Mouse (Mus musculus) lung, embryonic 16.5 days (tissue): Measurements from ENCODE around the gene Hist1h3e. TPM values are rescaled to one million over a fixed set of nuclear protein-coding genes. Genes with fewer than 3 reads are reported as not detected.
A peak's percentile ranks its signal among the peaks of the same experiment; 100 is the strongest.
"Not testable (repeated sequence)": the region's sequence is repeated elsewhere in the genome, so short reads cannot be mapped to it uniquely, and the experiment has no call there.

Source experiments
- ATAC-seq: fragments of 200-750 bp; cut with Nextera tagmentation; 2 replicates; pipeline ENCODE4 v1.8.0; 2017; ENCODE audit warnings: low read depth, mild to moderate bottlenecking, moderate library complexity
- H3K27ac ChIP-seq: fragments of 300-500 bp; sonication (generic); 2 replicates; pipeline ENCODE4 v1.5.1; 2014; ENCODE audit warnings: mild to moderate bottlenecking, control low read depth, low read length
- H3K27me3 ChIP-seq: fragments of 300-500 bp; sonication (generic); 2 replicates; pipeline ENCODE4 v1.6.1; 2014; ENCODE audit warnings: low read depth, low read length, mixed read lengths; ENCODE audit not compliant: control insufficient read depth, insufficient read depth
- H3K36me3 ChIP-seq: fragments of 300-500 bp; sonication (generic); 2 replicates; pipeline ENCODE4 v1.6.1; 2014; ENCODE audit warnings: low read length; ENCODE audit not compliant: control insufficient read depth, insufficient read depth
- H3K4me1 ChIP-seq: fragments of 300-500 bp; sonication (generic); replicated peaks from 2 replicates; pipeline ENCODE4 v1.6.1; 2014; ENCODE audit warnings: low read length, mixed read lengths; ENCODE audit not compliant: control insufficient read depth, insufficient read depth
- H3K4me2 ChIP-seq: fragments of 300-500 bp; sonication (generic); 2 replicates; pipeline ENCODE4 v1.6.1; 2014; ENCODE audit warnings: low read depth, low read length, control low read depth
- H3K4me3 ChIP-seq: fragments of 300-500 bp; sonication (generic); 2 replicates; pipeline ENCODE4 v1.5.1; 2014; ENCODE audit warnings: mild to moderate bottlenecking, low read length, control low read depth
- H3K9ac ChIP-seq: fragments of 300-500 bp; sonication (generic); 2 replicates; pipeline ENCODE4 v1.6.1; 2014; ENCODE audit warnings: low read length, control low read depth
- H3K9me3 ChIP-seq: fragments of 300-500 bp; sonication (generic); 2 replicates; pipeline ENCODE4 v1.6.1; 2016; ENCODE audit warnings: low read length; ENCODE audit not compliant: control insufficient read depth
- whole genome bisulfite sequencing: fragments of 180-500 bp; shearing (Covaris S2); extraction: QIAGEN DNeasy Blood & Tissue Kit; methylation state at CpG from one replicate; pipeline ENCODE4 v1.1.7; 2014; 5-methylcytosine and 5-hydroxymethylcytosine counted together
- polyA plus RNA-seq: library from polyadenylated mRNA; unstranded; fragments of >200 nt; fragmentation: Nextera tagmentation; extraction: Ambion mirVana; gene quantifications from 2 replicates; pipeline ENCODE4 v1.2.1, GENCODE M21; 2015

The Hist1h3e gene
- polyA plus RNA-seq, 1 experiment from 2014 or later: 7.8 TPM

DNA sequence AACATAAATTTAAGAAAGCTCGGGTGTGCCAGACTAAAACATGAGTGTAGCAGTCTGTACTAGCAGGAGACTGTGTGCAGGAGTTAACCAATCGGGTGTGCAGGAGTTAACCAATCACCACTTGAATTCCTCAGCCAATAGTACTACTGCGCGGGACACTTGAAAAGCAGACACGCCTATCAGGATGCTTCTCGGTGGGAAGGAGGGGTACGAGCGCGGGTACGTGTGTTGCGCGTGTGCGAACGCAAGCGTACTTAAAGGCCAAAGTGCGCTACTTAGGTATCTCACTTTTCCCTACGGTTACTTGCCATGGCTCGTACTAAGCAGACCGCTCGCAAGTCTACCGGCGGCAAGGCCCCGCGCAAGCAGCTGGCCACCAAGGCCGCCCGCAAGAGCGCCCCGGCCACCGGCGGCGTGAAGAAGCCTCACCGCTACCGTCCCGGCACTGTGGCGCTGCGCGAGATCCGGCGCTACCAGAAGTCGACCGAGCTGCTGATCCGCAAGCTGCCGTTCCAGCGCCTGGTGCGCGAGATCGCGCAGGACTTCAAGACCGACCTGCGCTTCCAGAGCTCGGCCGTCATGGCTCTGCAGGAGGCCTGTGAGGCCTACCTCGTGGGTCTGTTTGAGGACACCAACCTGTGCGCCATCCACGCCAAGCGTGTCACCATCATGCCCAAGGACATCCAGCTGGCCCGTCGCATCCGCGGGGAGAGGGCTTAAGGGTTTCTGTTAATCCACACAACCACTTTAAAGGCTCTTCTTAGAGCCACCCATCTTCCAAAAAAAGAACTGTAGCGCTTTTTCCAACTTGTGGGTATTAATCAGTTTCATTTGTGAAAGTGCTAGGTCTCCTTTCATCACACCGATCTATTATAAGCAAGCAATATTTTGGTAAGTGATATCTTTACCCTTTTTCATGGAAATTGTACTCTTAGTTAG lies 26.8 kb downstream of the Hist1h3e start, which contains the start of gene Hist1h3g:
TSS of gene Hist1h3g (plus strand) at position 286 of the 939 bp plus-strand sequence.
- peak within 1 kb of the TSS; percentile 69 for H3K9ac ChIP-seq
- peak; percentile 87 for ATAC-seq

DNA sequence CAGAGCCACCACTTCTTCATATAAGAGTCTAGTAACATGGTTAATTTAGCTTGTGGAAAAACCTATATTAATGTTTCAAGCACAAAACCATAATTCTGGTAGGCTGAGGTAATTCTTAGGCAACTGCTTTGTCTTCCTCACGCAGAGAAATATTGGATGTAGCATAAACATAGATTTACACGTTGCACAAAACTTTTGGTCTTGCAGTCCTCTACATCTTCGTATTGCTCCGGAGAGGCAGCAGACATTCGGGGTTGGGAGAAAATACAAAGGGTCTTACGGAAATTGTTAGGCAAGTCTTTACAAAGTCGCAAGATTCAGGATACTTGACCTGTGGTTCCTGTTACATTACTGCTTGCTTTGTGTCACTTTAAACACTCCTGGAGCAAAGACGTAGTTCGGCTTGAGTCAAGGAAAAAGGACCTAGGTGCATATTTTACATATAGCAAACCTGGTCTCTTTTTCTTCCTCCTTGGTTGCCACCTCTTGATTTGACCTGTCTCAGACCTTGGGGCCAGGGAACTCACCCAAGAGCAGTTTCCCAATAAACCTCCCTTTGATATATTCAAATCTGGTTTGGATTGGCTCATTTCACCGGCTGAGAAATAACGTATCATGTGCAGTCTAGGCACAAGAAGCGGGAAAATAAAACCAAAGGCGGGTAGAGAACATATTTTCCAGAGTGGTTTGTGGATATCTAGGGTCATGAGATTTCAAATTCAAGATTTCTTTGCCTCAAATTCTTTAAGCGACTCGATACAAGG lies 27.6 kb downstream of the Hist1h3e start:
- WGBS: under 1% methylated on average over 15 of the region's 15 CpGs
- Histone ChIP-seq H3K27me3 (no peaks in the 10 kb centered on the region), H3K4me3 (peak overlapping the region; percentile 52), H3K9ac (peak overlapping the region; percentile 69), H3K9me3 (no peaks in the 10 kb centered on the region), H3K4me2 (peak overlapping the region; percentile 58), H3K4me1 (peaks cover 19% of the 10 kb centered on the region), H3K27ac (peak overlapping the region; percentile 97), H3K36me3 (no peaks in the 10 kb centered on the region)
- ATAC-seq: no peak

More for the DNA sequence above, 26.8 kb downstream of the Hist1h3e start, which contains the start of gene Hist1h3g:
- Histone ChIP-seq H3K27ac (peak within 1 kb of the TSS; percentile 97), H3K4me3 (peak within 1 kb of the TSS; percentile 52), H3K4me1 (peaks cover 19% of the 10 kb centered on the region), H3K4me2 (peak within 1 kb of the TSS; percentile 69)
- H3K27me3 ChIP-seq, H3K36me3 ChIP-seq, H3K9me3 ChIP-seq: not testable (repeated sequence)
- 0% methylated on average over 43 of the region's 62 CpGs for WGBS

DNA sequence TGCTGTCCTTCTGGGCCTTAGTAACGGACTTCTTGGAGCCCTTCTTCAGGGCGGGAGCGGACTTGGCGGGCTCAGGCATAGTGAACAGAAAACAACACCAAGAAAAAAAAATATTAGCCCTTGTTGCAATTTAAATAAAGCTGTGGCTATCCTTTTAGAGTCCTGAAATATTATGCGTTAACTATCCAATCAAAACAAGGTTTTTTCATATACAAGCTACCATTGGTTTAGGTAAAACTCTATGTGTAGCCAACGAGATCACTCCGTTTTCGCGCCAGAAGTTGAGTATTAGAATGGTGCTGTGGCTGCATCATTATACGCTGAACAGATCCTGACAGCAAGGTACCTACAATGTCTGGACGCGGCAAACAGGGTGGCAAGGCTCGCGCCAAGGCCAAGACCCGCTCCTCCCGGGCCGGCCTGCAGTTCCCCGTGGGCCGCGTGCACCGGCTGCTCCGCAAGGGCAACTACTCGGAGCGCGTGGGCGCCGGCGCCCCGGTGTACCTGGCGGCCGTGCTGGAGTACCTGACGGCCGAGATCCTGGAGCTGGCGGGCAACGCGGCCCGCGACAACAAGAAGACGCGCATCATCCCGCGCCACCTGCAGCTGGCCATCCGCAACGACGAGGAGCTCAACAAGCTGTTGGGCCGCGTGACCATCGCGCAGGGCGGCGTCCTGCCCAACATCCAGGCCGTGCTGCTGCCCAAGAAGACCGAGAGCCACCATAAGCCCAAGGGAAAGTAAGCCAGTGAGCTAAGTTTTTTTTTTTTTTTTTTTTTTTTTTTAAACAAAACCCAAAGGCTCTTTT lies 28.4 kb downstream of the Hist1h3e start, which contains the start of gene Hist1h2af:
TSS of gene Hist1h2af (plus strand) at position 347 of the 808 bp plus-strand sequence.
- WGBS: 0% methylated on average over 22 of the region's 53 CpGs
- Histone ChIP-seq H3K4me2 (peak within 1 kb of the TSS; percentile 58), H3K27ac (peak within 1 kb of the TSS; percentile 97), H3K9ac (peak within 1 kb of the TSS; percentile 73), H3K4me1 (peaks cover 23% of the 10 kb centered on the region), H3K4me3 (peak within 1 kb of the TSS; percentile 52)
- peak; percentile 51 for ATAC-seq
- not testable (repeated sequence) for H3K9me3 ChIP-seq, H3K27me3 ChIP-seq, H3K36me3 ChIP-seq

DNA sequence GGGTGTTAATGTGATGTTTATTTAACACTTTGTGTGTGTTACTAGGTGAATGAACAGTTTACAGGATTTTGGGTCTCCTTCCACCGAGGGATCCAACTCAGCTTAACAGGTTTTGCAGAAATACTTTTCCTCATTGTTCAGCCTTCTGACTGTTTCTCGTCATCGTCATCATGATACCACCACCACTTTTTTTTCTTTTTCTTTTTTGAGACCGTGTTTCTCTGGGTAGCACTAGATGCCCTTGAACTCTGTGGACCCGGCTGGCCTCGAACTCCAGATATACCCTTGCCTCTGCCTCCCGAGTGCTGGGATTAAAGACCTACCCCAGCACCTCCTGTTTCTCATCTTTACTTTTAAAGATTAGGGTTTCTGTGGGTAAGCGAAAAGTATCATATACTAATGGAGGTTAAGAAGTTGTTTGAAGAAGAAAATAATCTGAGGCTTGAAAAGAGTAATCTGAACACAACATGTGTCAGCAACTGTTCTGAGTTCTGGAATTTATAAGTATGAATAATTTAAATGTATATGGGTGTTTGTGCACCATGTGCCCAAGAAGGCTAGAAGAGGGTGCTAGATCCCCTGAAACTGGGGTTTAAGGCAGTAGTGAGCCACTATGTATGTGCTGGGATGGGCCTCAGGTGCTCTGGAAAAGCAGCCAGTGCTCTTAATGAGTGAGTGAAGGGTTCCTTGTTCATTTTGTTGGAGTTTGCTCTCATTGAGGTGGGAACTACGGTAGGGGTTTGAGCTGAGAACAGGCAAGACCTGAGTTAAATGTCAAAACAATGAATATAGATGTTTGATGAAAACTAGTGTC lies 29.7 kb downstream of the Hist1h3e start:
- H3K4me1 ChIP-seq: peaks cover 24% of the 10 kb centered on the region
- no peaks in the 10 kb centered on the region for H3K9me3 ChIP-seq
- peak overlapping the region; percentile 73 for H3K9ac ChIP-seq
- H3K36me3 ChIP-seq: no peaks in the 10 kb centered on the region
- H3K4me3 ChIP-seq: peak overlapping the region; percentile 52
- WGBS: 16% methylated on average over 9 of the region's 9 CpGs
- H3K4me2 ChIP-seq: peak overlapping the region; percentile 58
- peak overlapping the region; percentile 97 for H3K27ac ChIP-seq
- H3K27me3 ChIP-seq: no peaks in the 10 kb centered on the region
- ATAC-seq: no peak

DNA sequence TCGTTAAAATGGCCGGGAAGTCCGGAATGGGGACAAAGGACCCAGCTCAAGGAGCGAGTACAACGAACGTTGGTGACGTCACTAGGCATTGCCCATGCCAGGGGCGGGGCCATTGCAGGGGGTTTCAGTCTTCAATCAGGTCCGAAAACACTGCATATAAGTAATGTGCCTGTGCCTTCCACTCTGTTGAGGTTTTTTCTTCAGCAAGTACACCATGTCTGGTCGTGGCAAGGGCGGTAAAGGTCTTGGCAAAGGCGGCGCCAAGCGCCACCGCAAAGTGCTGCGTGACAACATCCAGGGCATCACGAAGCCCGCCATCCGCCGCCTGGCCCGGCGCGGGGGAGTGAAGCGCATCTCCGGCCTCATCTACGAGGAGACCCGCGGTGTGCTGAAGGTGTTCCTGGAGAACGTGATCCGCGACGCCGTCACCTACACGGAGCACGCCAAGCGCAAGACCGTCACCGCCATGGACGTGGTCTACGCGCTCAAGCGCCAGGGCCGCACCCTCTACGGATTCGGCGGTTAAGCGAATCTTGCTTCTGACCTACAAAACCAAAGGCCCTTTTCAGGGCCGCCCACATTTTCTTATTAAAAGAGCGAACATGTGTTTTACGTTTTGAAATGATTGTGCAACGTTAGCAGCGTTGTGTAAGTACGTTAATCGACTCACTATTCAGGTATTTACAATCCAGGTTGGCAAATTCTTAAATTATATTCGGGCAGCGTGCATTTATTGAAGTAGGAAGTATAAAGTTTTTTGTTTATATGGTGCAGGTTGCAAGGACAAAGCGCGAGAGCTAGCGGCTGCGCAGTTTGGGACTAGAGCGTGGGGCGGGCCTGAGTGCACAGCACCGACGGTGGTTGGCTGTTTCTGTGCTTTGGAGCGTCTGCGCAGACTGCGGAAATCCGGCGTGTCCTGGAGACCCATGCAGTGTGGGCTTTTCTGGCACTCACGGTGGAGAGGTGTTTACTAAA lies 31.0 kb downstream of the Hist1h3e start, which contains the start of gene Hist1h4h:
TSS of gene Hist1h4h (plus strand) at position 150 of the 975 bp plus-strand sequence.
- peak within 1 kb of the TSS; percentile 73 for H3K9ac ChIP-seq
- ATAC-seq: peak; percentile 81
- no peaks in the 10 kb centered on the region for H3K36me3 ChIP-seq
- H3K9me3 ChIP-seq: no peaks in the 10 kb centered on the region
- peak within 1 kb of the TSS; percentile 58 for H3K4me2 ChIP-seq
- peak within 1 kb of the TSS; percentile 52 for H3K4me3 ChIP-seq
- WGBS: under 1% methylated on average over 54 of the region's 70 CpGs
- peaks cover 15% of the 10 kb centered on the region for H3K4me1 ChIP-seq
- no peaks in the 10 kb centered on the region for H3K27me3 ChIP-seq
- peak within 1 kb of the TSS; percentile 97 for H3K27ac ChIP-seq

DNA sequence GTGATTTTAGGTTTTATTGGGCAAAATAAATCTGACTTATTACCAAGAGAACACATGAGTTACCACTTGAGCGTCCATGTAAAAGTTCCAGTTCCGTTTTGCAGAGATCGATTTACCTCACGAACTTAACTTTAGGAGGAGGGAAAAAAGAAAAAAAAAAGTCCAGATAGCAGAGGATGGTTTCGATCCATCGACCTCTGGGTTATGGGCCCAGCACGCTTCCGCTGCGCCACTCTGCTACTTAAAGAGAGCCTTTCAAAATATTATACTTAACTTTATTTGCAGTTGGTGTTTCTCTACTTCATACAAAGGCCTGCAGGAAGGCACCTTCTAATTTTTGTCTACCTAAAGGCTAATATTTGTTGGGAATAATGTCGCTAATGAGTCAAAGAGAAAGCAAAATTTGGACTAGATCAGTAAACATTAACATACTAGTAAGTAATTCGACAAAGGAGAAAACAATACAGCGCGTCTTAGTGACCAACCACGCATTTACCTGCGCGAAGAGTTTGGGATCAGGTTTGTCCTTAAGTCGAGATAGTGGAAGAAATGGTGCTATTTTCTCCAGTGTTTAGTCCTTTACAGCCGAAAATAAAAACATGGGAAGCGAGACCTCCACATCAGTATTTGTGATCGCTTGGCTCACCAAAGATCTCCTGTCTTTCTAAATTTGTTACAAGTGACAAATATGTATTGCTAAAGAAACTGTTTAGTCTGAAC lies 31.8 kb downstream of the Hist1h3e start:
- peaks cover 18% of the 10 kb centered on the region for H3K4me1 ChIP-seq
- H3K9ac ChIP-seq: peak overlapping the region; percentile 73
- peak overlapping the region; percentile 52 for H3K4me3 ChIP-seq
- no peaks in the 10 kb centered on the region for H3K27me3 ChIP-seq
- WGBS: under 1% methylated on average over 20 of the region's 20 CpGs
- H3K27ac ChIP-seq: peak overlapping the region; percentile 97
- no peaks in the 10 kb centered on the region for H3K36me3 ChIP-seq
- H3K4me2 ChIP-seq: peak overlapping the region; percentile 58
- no peaks in the 10 kb centered on the region for H3K9me3 ChIP-seq
- ATAC-seq: 0 out of 2 replicates have a peak, but pooled peaks have one; percentile 17

DNA sequence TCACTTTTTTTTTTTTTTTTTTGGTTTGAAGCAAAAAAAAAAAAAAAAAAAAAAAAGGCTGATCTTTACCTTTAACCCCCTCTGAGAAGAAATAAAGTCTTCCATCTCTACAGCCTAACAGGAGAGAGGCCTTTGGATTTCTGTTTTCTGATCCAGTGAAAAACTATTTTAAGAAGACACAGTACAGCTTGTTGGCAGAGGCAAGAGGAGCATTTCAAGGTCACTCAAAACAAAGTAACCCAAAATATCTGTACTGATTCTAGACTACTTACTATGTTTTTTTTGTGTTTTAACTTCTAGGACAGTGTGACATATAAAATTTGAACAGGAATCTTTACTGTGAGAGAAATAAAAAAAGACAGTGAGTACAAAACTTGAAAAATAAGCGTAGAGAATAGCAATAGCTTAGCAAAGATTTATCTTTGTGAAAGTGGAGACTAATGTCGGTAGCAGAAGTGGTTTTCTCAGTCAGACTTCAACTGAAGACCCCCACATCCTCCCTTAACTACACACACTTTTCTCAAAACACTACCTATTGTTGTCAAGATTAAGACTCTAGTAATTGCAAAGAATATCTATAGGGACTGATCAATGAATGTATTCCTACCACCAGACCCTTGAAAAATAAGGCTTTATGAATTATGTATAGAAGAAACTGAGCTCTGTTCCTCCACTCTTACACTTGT lies 32.5 kb downstream of the Hist1h3e start:
- no peak for ATAC-seq
- Histone ChIP-seq H3K36me3 (no peaks in the 10 kb centered on the region), H3K27ac (peak overlapping the region; percentile 97; the same call in 1 of the 2 replicates), H3K27me3 (no peaks in the 10 kb centered on the region), H3K9ac (peak overlapping the region; percentile 73), H3K4me1 (peaks cover 18% of the 10 kb centered on the region), H3K4me3 (peak overlapping the region; percentile 52), H3K4me2 (peak overlapping the region; percentile 58), H3K9me3 (no peaks in the 10 kb centered on the region)
- 15% methylated on average over 2 of the region's 2 CpGs for WGBS
